Mouse (Mus musculus): ENCODE measurements around the gene Hmgn1.

GRCm38 (mm10) chr16:96126684-96127171 lies 801 bp downstream of the Hmgn1 start:
- no peak for TF ChIP-seq CTCF (IDR thresholded peaks at IDR 0.05; ENCODE audit: low read depth, low read length)
- no peak for TF ChIP-seq GATA1 (IDR thresholded peaks at IDR 0.05; ENCODE audit: borderline replicate concordance, low read length)
- TF ChIP-seq TAL1 (conservative IDR thresholded peaks at IDR 0.05; ENCODE audit: low read depth, low read length) = no peak
- no peak for TF ChIP-seq POLR2AphosphoS5 (IDR thresholded peaks at IDR 0.05; ENCODE audit: insufficient replicate concordance, low read depth, low read length)
- TF ChIP-seq GATA2 (IDR thresholded peaks at IDR 0.05; ENCODE audit: borderline replicate concordance, low read depth, low read length) = no peak
